Mouse (Mus musculus): ENCODE results near the gene Taf1. TPM values are rescaled to one million over a fixed set of nuclear protein-coding genes. Genes with fewer than 3 reads are reported as not detected.

Taf1 gene
- polyA plus RNA-seq, 1 experiment: 7.9 TPM

DNA sequence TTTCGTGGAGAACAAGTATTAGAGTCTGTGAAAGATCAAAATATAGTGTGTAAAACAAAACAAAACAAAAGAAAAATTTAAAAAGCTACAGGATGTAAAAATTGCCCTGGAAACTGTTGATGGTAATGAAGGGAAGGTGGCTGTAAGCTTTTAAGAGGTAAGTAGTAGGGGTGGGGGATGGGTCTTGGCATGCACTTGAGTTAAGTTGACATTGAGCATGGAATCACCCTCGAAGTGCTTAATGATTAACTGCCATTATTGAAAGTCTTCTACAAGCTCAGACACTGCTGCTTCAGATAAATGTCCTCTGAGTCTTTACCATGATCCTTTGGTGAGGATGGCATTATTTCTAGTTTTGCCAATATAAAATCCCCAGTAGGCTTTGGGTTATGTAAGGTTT is 112.8 kb downstream of the Taf1 start:
- H3K79me2 ChIP-seq (ENCODE audit: control insufficient read depth, insufficient read depth): peaks cover 97% of the 10 kb centered on the region
- TF ChIP-seq TCF12 (IDR thresholded peaks at IDR 0.05; ENCODE audit: insufficient read depth, poor library complexity, severe bottlenecking) (no peak), E2F4 (IDR thresholded peaks at IDR 0.05; ENCODE audit: insufficient read depth) (no peak)
- H3K36me3 ChIP-seq (ENCODE audit: control insufficient read depth, insufficient read depth): peaks cover 7% of the 10 kb centered on the region
- no peaks in the 10 kb centered on the region for H3K27me3 ChIP-seq (ENCODE audit: control insufficient read depth, insufficient read depth, insufficient read length)
- H3K4me3 ChIP-seq: no peak overlapping the region
- no peak overlapping the region for H3ac ChIP-seq (ENCODE audit: control insufficient read depth, insufficient read length)
- no peak overlapping the region for H3K4me2 ChIP-seq (ENCODE audit: low read depth)

DNA sequence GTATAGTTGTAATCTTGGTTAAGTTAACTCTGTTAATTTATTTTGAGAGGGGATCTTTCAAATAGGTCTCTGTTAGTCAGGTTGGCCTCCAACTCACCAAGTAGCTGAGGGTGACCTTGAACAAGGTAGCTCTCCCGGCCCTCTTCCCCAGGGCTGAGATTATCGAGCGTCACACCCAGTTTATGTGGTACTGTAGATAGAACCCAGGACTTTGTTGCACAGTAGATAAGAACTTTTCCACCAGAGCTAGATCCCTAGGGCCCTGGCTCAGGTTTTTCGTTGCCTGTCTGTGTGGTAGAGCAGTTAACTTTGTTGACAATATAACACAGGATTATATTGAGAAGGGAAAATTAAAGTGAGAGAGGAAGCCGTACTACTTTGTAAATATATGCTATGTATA is 114.1 kb downstream of the Taf1 start:
- Histone ChIP-seq H3K27me3 (ENCODE audit: control insufficient read depth, insufficient read depth, insufficient read length) (no peaks in the 10 kb centered on the region), H3K4me2 (ENCODE audit: low read depth) (no peak overlapping the region), H3K4me3 (no peak overlapping the region), H3ac (ENCODE audit: control insufficient read depth, insufficient read length) (no peak overlapping the region), H3K79me2 (ENCODE audit: control insufficient read depth, insufficient read depth) (peaks cover 96% of the 10 kb centered on the region), H3K36me3 (ENCODE audit: control insufficient read depth, insufficient read depth) (peaks cover 12% of the 10 kb centered on the region)
- TF ChIP-seq SRF (IDR thresholded peaks at IDR 0.05; ENCODE audit: control insufficient read depth, insufficient read length, low read depth) (no peak), TCF3 (IDR thresholded peaks at IDR 0.05; ENCODE audit: insufficient read length, low read depth) (no peak), REST (IDR thresholded peaks at IDR 0.05; ENCODE audit: insufficient read depth, insufficient read length) (no peak), E2F4 (IDR thresholded peaks at IDR 0.05; ENCODE audit: insufficient read depth) (no peak), USF1 (IDR thresholded peaks at IDR 0.05; ENCODE audit: low read depth) (no peak), MAX (IDR thresholded peaks at IDR 0.05; ENCODE audit: low read depth) (no peak), MYOG (IDR thresholded peaks at IDR 0.05; ENCODE audit: control insufficient read depth in 1 of 3, insufficient read depth in 1 of 3, insufficient read length in 2 of 3, low read depth in 2 of 3) (no peak), CEBPB (IDR thresholded peaks at IDR 0.05; ENCODE audit: insufficient read depth, poor library complexity, severe bottlenecking) (no peak), TCF12 (IDR thresholded peaks at IDR 0.05; ENCODE audit: insufficient read depth, poor library complexity, severe bottlenecking) (no peak), POLR2A (IDR thresholded peaks at IDR 0.05; ENCODE audit: insufficient read length, low read depth) (no peak), POLR2AphosphoS2 (IDR thresholded peaks at IDR 0.05; ENCODE audit: insufficient read length, low read depth) (no peak), MYOD1 (IDR thresholded peaks at IDR 0.05; ENCODE audit: control insufficient read depth in 1 of 3, insufficient read length in 2 of 3, low read depth in 2 of 3) (no peak)

Other genes with a start within 250 kb of the Taf1 start
- not detected for gene Nlgn3, start 233.6 kb upstream of the Taf1 start, polyA plus RNA-seq (2012; fragmentation: generic; extraction: Trizol)
- gene Gjb1, start 156.4 kb upstream of the Taf1 start, polyA plus RNA-seq (2012; fragmentation: generic; extraction: Trizol): not detected
- 16.9 TPM for gene Zmym3, start 111.9 kb upstream of the Taf1 start, polyA plus RNA-seq (2012; fragmentation: generic; extraction: Trizol)
- 183 TPM for gene Nono, start 103.4 kb upstream of the Taf1 start, polyA plus RNA-seq (2012; fragmentation: generic; extraction: Trizol)
- gene Itgb1bp2, start 83.6 kb upstream of the Taf1 start, polyA plus RNA-seq (2012; fragmentation: generic; extraction: Trizol): 114 TPM
- 33.5 TPM for gene Ogt, start 107.3 kb downstream of the Taf1 start, polyA plus RNA-seq (2012; fragmentation: generic; extraction: Trizol)
- gene Cxcr3, start 201.5 kb downstream of the Taf1 start, polyA plus RNA-seq (2012; fragmentation: generic; extraction: Trizol): not detected